Mouse (Mus musculus) brain, adult 2 months (tissue): ENCODE data around the gene Hist2h3c2.
A peak's percentile ranks its signal among the peaks of the same experiment; 100 is the strongest.
"Not testable (repeated sequence)": the region's sequence is repeated elsewhere in the genome, so short reads cannot be mapped to it uniquely, and the experiment has no call there.

ENCODE experiments used
- DNase-seq: peaks from one replicate; pipeline ENCODE4 v3.0.0; 2011; ENCODE audit warnings: low read depth, low spot score

The Hist2h3c2 gene

GRCm38 (mm10) chr3:96236834-96237334 lies 2.0 kb downstream of the Hist2h3c2 start:
- DNase-seq = no peak

DNA sequence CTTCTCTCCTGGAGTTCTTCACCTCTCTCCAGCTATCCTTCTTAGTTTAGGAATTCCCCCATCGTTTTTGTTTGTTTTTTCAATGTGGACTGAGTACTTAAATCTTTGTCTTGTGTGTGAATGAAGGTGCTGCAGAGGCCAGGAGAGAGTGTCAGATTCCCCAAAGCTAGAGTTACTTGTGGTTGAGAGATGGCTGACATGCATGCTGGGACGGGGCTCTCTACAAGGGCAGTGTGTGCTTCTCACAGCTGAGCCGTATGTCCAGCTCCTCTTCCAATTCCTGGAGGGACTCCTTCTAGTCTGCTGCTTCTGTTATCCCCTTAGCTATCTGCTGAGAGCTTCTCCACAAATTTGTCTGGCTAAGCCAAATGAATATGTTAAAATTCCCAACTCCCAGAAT lies 3.1 kb downstream of the Hist2h3c2 start:
- no peak for DNase-seq

DNA sequence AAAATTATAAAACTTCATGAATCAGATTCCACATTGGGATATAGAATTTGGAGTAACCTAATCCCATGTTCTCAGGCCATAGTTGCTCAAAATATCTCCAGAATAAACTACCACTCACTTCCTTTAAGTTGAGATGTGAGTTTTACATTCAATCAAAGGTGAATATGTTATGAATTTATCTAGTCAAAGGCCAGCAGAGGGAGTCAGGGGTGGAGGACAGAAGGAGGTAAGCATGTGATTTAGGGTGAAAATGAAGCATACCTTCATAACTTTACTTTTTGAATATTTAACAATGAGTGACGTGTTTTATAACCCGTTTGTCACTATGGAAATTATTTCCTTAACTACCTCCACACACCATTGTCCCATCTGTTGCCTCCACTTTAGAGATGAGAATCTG lies 4.0 kb downstream of the Hist2h3c2 start:
- no peak for DNase-seq

DNA sequence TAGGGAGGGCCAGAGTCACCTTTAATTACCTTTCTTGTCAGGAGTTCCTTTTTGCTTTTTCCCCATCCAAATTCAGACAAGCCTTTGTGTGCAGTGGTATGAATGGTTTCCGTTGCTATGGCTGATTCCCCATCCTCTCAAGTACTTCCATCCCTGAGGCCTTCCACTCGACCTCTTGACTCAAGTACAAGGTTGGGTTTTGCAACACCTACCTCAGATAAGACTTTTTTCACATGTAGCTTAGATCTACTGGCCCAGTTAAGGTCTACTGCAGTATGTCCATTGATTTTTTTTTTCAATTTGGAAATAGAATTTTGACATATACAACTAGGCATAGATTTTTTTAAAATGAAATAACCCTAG lies 7.2 kb downstream of the Hist2h3c2 start:
- DNase-seq = no peak

GRCm38 (mm10) chr3:96230910-96231757 lies 7.8 kb downstream of the Hist2h3c2 start:
- no peak for DNase-seq

DNA sequence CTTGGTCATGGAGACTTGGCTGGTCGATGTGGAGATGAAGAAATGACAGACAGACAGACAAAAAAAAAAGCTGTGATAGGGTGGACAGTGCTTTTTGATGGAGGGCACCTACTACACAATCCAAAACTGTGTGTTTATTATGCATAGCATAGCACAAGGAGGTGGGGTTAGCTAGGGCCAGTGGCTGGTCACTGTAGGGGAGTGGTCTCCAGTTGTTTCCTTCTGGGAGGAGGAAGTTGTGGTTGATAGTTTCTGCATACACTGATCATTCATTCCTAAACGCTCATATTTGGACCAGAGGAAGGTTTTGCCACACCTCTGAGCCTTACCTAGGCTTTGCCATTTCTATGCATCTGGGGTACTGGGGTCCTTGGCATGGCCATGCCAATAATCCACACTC lies 8.5 kb downstream of the Hist2h3c2 start:
- DNase-seq = no peak

GRCm38 (mm10) chr3:96228828-96229227 lies 10.1 kb downstream of the Hist2h3c2 start:
- DNase-seq = no peak

DNA sequence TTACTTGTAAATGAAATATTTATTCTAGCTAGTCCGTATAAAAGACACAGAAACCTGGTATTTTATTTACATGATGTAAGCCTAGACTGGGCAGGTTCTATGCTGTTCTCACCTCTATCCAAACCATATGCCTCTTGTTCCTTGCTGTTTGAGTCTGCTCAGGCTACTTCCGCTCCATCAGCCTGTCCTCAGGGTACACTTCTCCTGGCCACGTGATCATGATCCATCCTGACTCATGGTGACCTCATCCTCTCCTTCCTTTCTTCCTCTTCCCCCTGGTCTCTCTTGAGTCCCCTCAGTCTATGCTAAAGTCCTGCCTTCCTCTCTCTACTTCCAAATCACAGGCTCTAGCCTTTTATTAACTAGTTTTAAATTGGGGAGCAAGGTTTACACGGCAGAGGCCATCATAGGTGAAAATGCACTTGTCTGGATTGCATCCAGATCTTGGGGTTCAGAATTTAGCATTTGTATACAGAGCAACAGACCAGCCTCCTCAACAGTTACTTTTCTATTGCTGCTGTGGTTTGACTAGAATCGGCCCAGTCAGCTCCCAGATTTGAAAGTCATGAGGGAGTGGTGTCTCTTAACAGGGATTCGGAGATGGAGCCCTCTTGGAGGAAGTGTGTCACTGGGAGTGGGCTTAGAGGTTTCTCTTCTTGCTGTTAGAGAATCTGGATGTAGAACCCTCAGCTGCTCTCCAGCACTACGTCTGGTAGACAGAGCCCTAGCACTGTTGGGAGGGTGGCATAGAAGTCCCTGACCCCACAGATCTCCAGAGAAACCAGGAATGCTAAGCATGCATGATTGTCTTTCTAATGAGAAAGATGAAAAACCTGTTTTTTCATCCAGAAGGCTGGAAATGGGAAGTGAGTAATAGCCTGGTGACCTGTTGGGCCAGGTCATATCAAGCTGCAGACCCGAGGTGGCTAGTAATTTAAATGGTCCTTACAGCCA lies 12.0 kb downstream of the Hist2h3c2 start:
- DNase-seq = peak; percentile 54

- DNase-seq = no peak
Observed at GRCm38 (mm10) chr3:96225421-96225820, 13.5 kb downstream of the Hist2h3c2 start.

- DNase-seq = peak; percentile 28
Observed at GRCm38 (mm10) chr3:96222774-96223173, 16.2 kb downstream of the Hist2h3c2 start.

GRCm38 (mm10) chr3:96221640-96222038 lies 17.3 kb downstream of the Hist2h3c2 start:
- DNase-seq = peak; percentile 24

GRCm38 (mm10) chr3:96220765-96221639 lies 17.9 kb downstream of the Hist2h3c2 start, which contains the start of the genes Hist2h2ac and Hist2h2be:
TSS of gene Hist2h2ac (minus strand) at chr3:96220880.
TSS of gene Hist2h2be (plus strand) at chr3:96221119.
- peak; percentile 99 for DNase-seq

GRCm38 (mm10) chr3:96220131-96220764 lies 18.7 kb downstream of the Hist2h3c2 start:
- peak; percentile 47 for DNase-seq

DNA sequence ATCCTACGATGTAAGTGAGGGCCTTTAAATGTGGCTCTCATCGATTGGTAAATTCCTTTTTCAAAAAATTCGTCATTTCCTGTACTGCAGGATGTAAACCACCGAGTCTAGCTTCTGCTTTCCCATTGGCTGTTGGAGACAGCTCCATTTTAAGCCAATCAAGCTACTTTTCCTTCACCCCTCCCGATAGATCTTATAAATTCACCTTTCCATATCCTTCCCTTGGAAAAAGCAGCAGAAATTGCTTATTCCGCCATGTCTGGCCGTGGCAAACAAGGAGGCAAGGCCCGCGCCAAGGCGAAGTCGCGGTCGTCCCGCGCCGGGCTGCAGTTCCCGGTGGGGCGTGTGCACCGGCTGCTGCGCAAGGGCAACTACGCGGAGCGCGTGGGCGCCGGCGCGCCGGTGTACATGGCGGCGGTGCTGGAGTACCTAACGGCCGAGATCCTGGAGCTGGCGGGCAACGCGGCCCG lies 19.2 kb downstream of the Hist2h3c2 start, which contains the start of the genes Bola1 and Hist2h2ab:
Gene Bola1, minus strand, starts transcription at position 49 of the 470 bp plus-strand sequence.
Gene Hist2h2ab, plus strand, starts transcription at position 205 of the 470 bp plus-strand sequence.
- peak; percentile 98 for DNase-seq

DNA sequence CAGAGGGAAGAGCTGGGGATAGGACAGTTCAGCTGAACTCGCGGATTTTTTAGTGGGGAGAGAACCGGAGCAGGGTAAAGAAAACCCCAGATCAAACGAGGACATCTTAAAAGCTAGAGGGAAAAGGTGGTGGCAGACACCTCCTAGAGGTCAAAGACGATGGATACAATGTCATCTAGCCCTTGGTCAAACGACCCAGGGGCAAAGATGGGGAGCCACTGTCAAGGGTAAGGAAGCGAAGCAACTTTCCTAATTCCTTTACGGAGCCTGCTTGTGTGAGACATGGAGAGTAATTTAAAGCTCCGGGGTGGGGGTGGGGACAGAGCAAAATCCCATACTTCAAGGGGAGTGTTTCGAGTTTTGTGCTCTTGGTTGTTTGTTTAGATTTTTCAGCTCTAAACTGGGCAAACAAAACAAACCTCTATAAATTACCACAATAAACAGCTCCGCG lies 19.7 kb downstream of the Hist2h3c2 start:
- peak; percentile 55 for DNase-seq

- peak; percentile 50 for DNase-seq
Observed at GRCm38 (mm10) chr3:96209242-96209641, 29.7 kb downstream of the Hist2h3c2 start.

GRCm38 (mm10) chr3:96207819-96208218 lies 31.1 kb downstream of the Hist2h3c2 start:
- DNase-seq = no peak

DNA sequence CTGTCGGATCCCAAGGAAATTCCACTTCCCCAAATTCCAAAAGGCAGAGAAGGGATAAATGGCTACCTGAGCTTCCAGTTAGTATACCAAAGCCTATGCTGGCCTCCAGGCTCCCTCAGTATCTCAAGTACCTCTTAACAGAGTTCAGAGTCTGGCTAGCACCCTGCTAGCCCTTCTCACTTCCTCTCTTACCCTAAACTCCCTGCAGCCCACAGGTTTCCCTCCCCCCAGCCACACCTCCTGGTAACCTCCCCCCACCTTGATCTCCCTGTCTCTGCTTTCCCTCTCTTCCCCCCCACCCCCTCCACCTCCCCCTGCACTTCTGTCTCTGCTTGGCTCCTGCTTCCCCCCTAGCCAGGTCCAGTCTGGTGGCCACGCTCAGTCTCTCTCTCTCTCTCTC lies 39.2 kb downstream of the Hist2h3c2 start:
- no peak for DNase-seq

- DNase-seq = not testable (repeated sequence)
Observed at GRCm38 (mm10) chr3:96198601-96199251, 40.2 kb downstream of the Hist2h3c2 start.

DNA sequence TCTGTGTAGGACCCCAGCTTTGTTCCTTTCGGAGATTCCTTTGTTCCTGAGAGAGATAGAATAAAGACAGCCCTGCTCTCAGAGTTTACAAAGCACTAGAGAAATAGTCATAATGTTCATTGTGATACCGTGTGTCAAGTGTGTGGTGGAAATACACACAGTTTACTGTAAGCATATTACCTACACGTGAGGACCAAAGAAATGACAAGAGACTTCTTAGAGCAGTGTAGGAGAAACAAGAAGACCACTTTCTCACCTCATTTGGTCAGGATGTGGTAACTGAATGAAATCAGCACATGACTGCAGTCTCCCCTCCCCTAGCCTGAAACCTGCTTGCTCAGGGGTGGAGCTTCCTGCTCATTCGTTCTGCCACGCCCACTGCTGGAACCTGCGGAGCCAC lies 40.7 kb downstream of the Hist2h3c2 start:
- DNase-seq = no peak
